In genomic region chr7:122244584-122244983, GRCm38 (mm10) we compare ENCODE assay signal across 34 mouse cellular contexts. TPM values are rescaled to one million over a fixed set of nuclear protein-coding genes. Genes with fewer than 3 reads are reported as not detected.
DNase-seq lines count a peak whose midpoint lies in the region; ATAC-seq and TF ChIP-seq lines count a peak whose summit lies in the region.
"Had no signal": no experiment of that assay in that cellular context is flagged by ENCODE, and none has a peak within 500 bp of the region (broad histone marks: within the 10 kb centered on the region; RNA-seq: fewer than 3 reads in every experiment).

No protein-coding gene starts in this region.

- no peak for TF ChIP-seq POLR2A in thymus, adult 2 months (IDR thresholded peaks at IDR 0.05; ENCODE audit: control insufficient read depth, extremely low read depth, insufficient read depth, low read length, poor library complexity)

- H3K9me3 ChIP-seq in hindbrain, embryonic 15.5 days = no peaks in the 10 kb centered on the region
- H3K9me3 ChIP-seq in hindbrain, postnatal 0 days (ENCODE audit: low read length) = no peaks in the 10 kb centered on the region
- no peaks in the 10 kb centered on the region for H3K9me3 ChIP-seq in forebrain, embryonic 16.5 days (ENCODE audit: control insufficient read depth, low read length)
- H3K9me3 ChIP-seq: heart, embryonic 13.5 days; limb, embryonic 10.5 days; limb, embryonic 15.5 days; liver, embryonic 13.5 days; megakaryocyte, embryonic 14.5 days; midbrain, embryonic 12.5 days had no signal

- DNase-seq in hindbrain, postnatal 0 days (ENCODE audit: low spot score) = no peak
- DNase-seq in thymus, adult 2 months = no peak
- DNase-seq in thymus, postnatal 36 days = no peak
- no peak for DNase-seq in retina, embryonic 14.5 days (ENCODE audit: low spot score)
- DNase-seq: adrenal gland, postnatal 25 days; B cell, adult 2 months; cerebellum, adult 2 months; cerebellum, postnatal 14 days; gastrocnemius, adult 2 months; gastrocnemius, postnatal 36 days; heart, postnatal 10 days; kidney, adult 8-10 months; kidney, postnatal 4 days; liver, embryonic 13.5 days; lung, adult 18-20 months; lung, postnatal 4 days; right cerebral cortex, adult 18-20 months; right cerebral cortex, postnatal 4 days had no signal

- ATAC-seq in hindbrain, embryonic 15.5 days (ENCODE audit: low FRiP score, low read depth) = no peak; the same call in 1 of the 2 replicates
- no peak for ATAC-seq in hindbrain, postnatal 0 days
- peak; percentile 57; the same call in 1 of the 2 replicates for ATAC-seq in forebrain, embryonic 16.5 days
- ATAC-seq: inflammation-experienced regulatory T-cells, adult 6 months; lung, postnatal 0 days had no signal

- TF ChIP-seq CTCF in hindbrain, postnatal 0 days (IDR thresholded peaks at IDR 0.05; ENCODE audit: low read depth) = no peak
- no peak for TF ChIP-seq CTCF in thymus, adult 2 months (IDR thresholded peaks at IDR 0.05; ENCODE audit: borderline replicate concordance, control insufficient read depth, extremely low read depth, insufficient read depth, low read length, poor library complexity)

- no peak overlapping the region for H3K4me3 ChIP-seq in hindbrain, embryonic 15.5 days
- no peak overlapping the region for H3K4me3 ChIP-seq in hindbrain, postnatal 0 days (ENCODE audit: low read length)
- H3K4me3 ChIP-seq in thymus, adult 2 months (ENCODE audit: control insufficient read depth, insufficient read depth, low read length) = no peak overlapping the region
- H3K4me3 ChIP-seq in forebrain, embryonic 16.5 days (replicated peaks; ENCODE audit: low read length) = no peak overlapping the region
- H3K4me3 ChIP-seq: gastrocnemius, adult 2 months; heart, embryonic 13.5 days; limb, embryonic 10.5 days; limb, embryonic 15.5 days; liver, embryonic 13.5 days; megakaryocyte, embryonic 14.5 days; midbrain, embryonic 12.5 days had no signal

- no peak overlapping the region for H3K9ac ChIP-seq in hindbrain, embryonic 15.5 days
- H3K9ac ChIP-seq in hindbrain, postnatal 0 days (replicated peaks; ENCODE audit: low read length) = no peak overlapping the region
- no peak overlapping the region for H3K9ac ChIP-seq in forebrain, embryonic 16.5 days (replicated peaks; ENCODE audit: low read depth, low read length)
- H3K9ac ChIP-seq: heart, embryonic 13.5 days; limb, embryonic 15.5 days; liver, embryonic 13.5 days; midbrain, embryonic 12.5 days had no signal

- no peaks in the 10 kb centered on the region for H3K36me3 ChIP-seq in hindbrain, embryonic 15.5 days
- H3K36me3 ChIP-seq in hindbrain, postnatal 0 days (ENCODE audit: insufficient read depth, low read length) = no peaks in the 10 kb centered on the region
- no peaks in the 10 kb centered on the region for H3K36me3 ChIP-seq in thymus, adult 2 months (ENCODE audit: control insufficient read depth, insufficient read depth, low read length)
- H3K36me3 ChIP-seq in forebrain, embryonic 16.5 days (ENCODE audit: control insufficient read depth, insufficient read depth) = no peaks in the 10 kb centered on the region
- H3K36me3 ChIP-seq: heart, embryonic 13.5 days; limb, embryonic 10.5 days; limb, embryonic 15.5 days; liver, embryonic 13.5 days; midbrain, embryonic 12.5 days had no signal

- H3K27me3 ChIP-seq in hindbrain, embryonic 15.5 days = no peaks in the 10 kb centered on the region
- H3K27me3 ChIP-seq in hindbrain, postnatal 0 days (ENCODE audit: insufficient read depth, low read length) = no peaks in the 10 kb centered on the region
- no peaks in the 10 kb centered on the region for H3K27me3 ChIP-seq in thymus, adult 2 months (ENCODE audit: control insufficient read depth, insufficient read depth, low read length)
- no peaks in the 10 kb centered on the region for H3K27me3 ChIP-seq in forebrain, embryonic 16.5 days (replicated peaks; ENCODE audit: control insufficient read depth, insufficient read depth, low read length)
- H3K27me3 ChIP-seq: heart, embryonic 13.5 days; limb, embryonic 15.5 days; liver, embryonic 13.5 days; midbrain, embryonic 12.5 days had no signal

- H3K4me2 ChIP-seq in hindbrain, embryonic 15.5 days = no peak overlapping the region
- no peak overlapping the region for H3K4me2 ChIP-seq in hindbrain, postnatal 0 days (ENCODE audit: low read depth, low read length)
- peak overlapping the region; percentile 11; the same call in 1 of the 2 replicates for H3K4me2 ChIP-seq in forebrain, embryonic 16.5 days (ENCODE audit: low read length)
- H3K4me2 ChIP-seq: heart, embryonic 13.5 days; limb, embryonic 15.5 days; liver, embryonic 13.5 days; midbrain, embryonic 12.5 days had no signal

- WGBS in hindbrain, embryonic 15.5 days = 55% methylated on average over 8 of the region's 8 CpGs
- WGBS in hindbrain, postnatal 0 days = 49% methylated on average over 8 of the region's 8 CpGs
- WGBS in thymus, adult 2 months = 57% methylated on average over 8 of the region's 8 CpGs
- 21% methylated on average over 8 of the region's 8 CpGs for whole genome bisulfite sequencing in forebrain, embryonic 16.5 days

- no peaks in the 10 kb centered on the region for H3K4me1 ChIP-seq in hindbrain, embryonic 15.5 days (replicated peaks)
- H3K4me1 ChIP-seq in hindbrain, postnatal 0 days (ENCODE audit: insufficient read depth, low read length) = peaks cover 3% of the 10 kb centered on the region; the same call in 1 of the 2 replicates
- H3K4me1 ChIP-seq in thymus, adult 2 months (replicated peaks; ENCODE audit: control insufficient read depth, insufficient read depth, low read length) = peaks cover 33% of the 10 kb centered on the region
- peaks cover 7% of the 10 kb centered on the region for H3K4me1 ChIP-seq in forebrain, embryonic 16.5 days (replicated peaks; ENCODE audit: control insufficient read depth, insufficient read depth, low read length)
- H3K4me1 ChIP-seq: heart, embryonic 13.5 days; limb, embryonic 10.5 days; limb, embryonic 15.5 days; liver, embryonic 13.5 days; megakaryocyte, embryonic 14.5 days had no signal

- peak overlapping the region; percentile 17; the same call in 1 of the 2 replicates for H3K27ac ChIP-seq in hindbrain, embryonic 15.5 days (replicated peaks)
- H3K27ac ChIP-seq in hindbrain, postnatal 0 days = no peak overlapping the region
- peak overlapping the region; percentile 58 for H3K27ac ChIP-seq in thymus, adult 2 months (ENCODE audit: control insufficient read depth, insufficient read depth, low read length)
- H3K27ac ChIP-seq in forebrain, embryonic 16.5 days (ENCODE audit: low read length) = no peak overlapping the region
- H3K27ac ChIP-seq: gastrocnemius, adult 2 months; heart, embryonic 13.5 days; kidney, postnatal 0 days; limb, embryonic 10.5 days; limb, embryonic 15.5 days; liver, embryonic 13.5 days; midbrain, embryonic 12.5 days; stomach, postnatal 0 days had no signal

RNA-seq across cellular contexts. Expression of gene Chp2, which starts 25.3 kb away (rescaled TPM):
- polyA plus RNA-seq in hindbrain, embryonic 15.5 days (2015; fragmentation: Nextera tagmentation; extraction: Ambion mirVana) = 1.2 and 1.3 TPM in 2 replicates
- 0.78 and 1.0 TPM in 2 replicates for total RNA-seq in hindbrain, postnatal 0 days (2014; rRNA removed)
- polyA plus RNA-seq in hindbrain, postnatal 0 days (2015; fragmentation: Nextera tagmentation; extraction: Ambion mirVana) = 1.3 and 1.4 TPM in 2 replicates
- 5.5 and 5.7 TPM in 2 replicates for polyA plus RNA-seq in thymus, adult 2 months (2012; rRNA removed)
- polyA plus RNA-seq in forebrain, embryonic 16.5 days (2015; fragmentation: Nextera tagmentation; extraction: Ambion mirVana) = 0.57 and 1.2 TPM in 2 replicates
- total RNA-seq: hematopoietic stem cell, adult 5-6 weeks; neutrophil, adult 5-6 weeks had no signal
- polyA plus RNA-seq: embryonic facial prominence, embryonic 11.5 days; inflammation-experienced regulatory T-cells, adult 6 months; limb, embryonic 10.5 days had no signal

RNA-seq across cellular contexts. Expression of gene Prkcb, which starts 44.0 kb away (rescaled TPM):
- 117 and 119 TPM in 2 replicates for polyA plus RNA-seq in hindbrain, embryonic 15.5 days (2015; fragmentation: Nextera tagmentation; extraction: Ambion mirVana)
- 255 and 261 TPM in 2 replicates for total RNA-seq in hindbrain, postnatal 0 days (2014; rRNA removed)
- 187 and 200 TPM in 2 replicates for polyA plus RNA-seq in hindbrain, postnatal 0 days (2015; fragmentation: Nextera tagmentation; extraction: Ambion mirVana)
- polyA plus RNA-seq in thymus, adult 2 months (2012; rRNA removed) = 242 and 247 TPM in 2 replicates
- polyA plus RNA-seq in forebrain, embryonic 16.5 days (2015; fragmentation: Nextera tagmentation; extraction: Ambion mirVana) = 50.2 and 60.9 TPM in 2 replicates

RNA-seq across cellular contexts. Expression of gene Ern2, which starts 58.6 kb away (rescaled TPM):
- polyA plus RNA-seq in hindbrain, embryonic 15.5 days (2015; fragmentation: Nextera tagmentation; extraction: Ambion mirVana) = 1.1 and 1.3 TPM in 2 replicates
- 1.6 and 2.0 TPM in 2 replicates for total RNA-seq in hindbrain, postnatal 0 days (2014; rRNA removed)
- polyA plus RNA-seq in hindbrain, postnatal 0 days (2015; fragmentation: Nextera tagmentation; extraction: Ambion mirVana) = 1.4 TPM in 2 replicates
- polyA plus RNA-seq in thymus, adult 2 months (2012; rRNA removed) = 0.11 and 0.17 TPM in 2 replicates
- 0.37 and 1.7 TPM in 2 replicates for polyA plus RNA-seq in forebrain, embryonic 16.5 days (2015; fragmentation: Nextera tagmentation; extraction: Ambion mirVana)
- total RNA-seq: gastrocnemius, adult 2 months; gastrocnemius, postnatal 36 days; heart, adult 8-10 months; heart, postnatal 10 days; hematopoietic stem cell, adult 5-6 weeks; neutrophil, adult 5-6 weeks had no signal
- polyA plus RNA-seq: embryonic facial prominence, embryonic 11.5 days; heart, embryonic 13.5 days; inflammation-experienced regulatory T-cells, adult 6 months; limb, embryonic 10.5 days; limb, embryonic 15.5 days; liver, embryonic 13.5 days; spleen, adult 2 months had no signal

Comparison
In these comparisons a context has a peak if more than half of its experiments do, and no peak if none do; other contexts are left out.
1. H3K27ac ChIP-seq: peak in hindbrain, embryonic 15.5 days (single experiment) and thymus, adult 2 months (single experiment); none in hindbrain, postnatal 0 days (single experiment) and forebrain, embryonic 16.5 days (single experiment).